In genomic region chr19:27427865-27428264, GRCm38 (mm10) we compare ENCODE assay signal across 23 mouse cellular contexts. TPM values are rescaled to one million over a fixed set of nuclear protein-coding genes. Genes with fewer than 3 reads are reported as not detected.
A peak's percentile ranks its signal among the peaks of the same experiment; 100 is the strongest.
DNase-seq lines count a peak whose midpoint lies in the region; ATAC-seq and TF ChIP-seq lines count a peak whose summit lies in the region.
"Had no signal": no experiment of that assay in that cellular context is flagged by ENCODE, and none has a peak within 500 bp of the region (broad histone marks: within the 10 kb centered on the region; RNA-seq: fewer than 3 reads in every experiment).

No protein-coding gene starts in this region.

- 0 out of 2 replicates have a peak overlapping the region, but pooled peaks have one; percentile 88 for H3K4me3 ChIP-seq in hindbrain, embryonic 10.5 days
- H3K4me3 ChIP-seq in hindbrain, embryonic 11.5 days (ENCODE audit: low read depth, low read length), result no peak overlapping the region
- no peak overlapping the region for H3K4me3 ChIP-seq in lung, postnatal 0 days (ENCODE audit: low read depth, low read length)
- H3K4me3 ChIP-seq in G1E (ENCODE audit: low read depth, low read length), result peak overlapping the region; percentile 36; the same call in 1 of the 2 replicates
- H3K4me3 ChIP-seq in liver, embryonic 12.5 days, result no peak overlapping the region
- no peak overlapping the region for H3K4me3 ChIP-seq in intestine, embryonic 15.5 days (replicated peaks)
- H3K4me3 ChIP-seq: layer of hippocampus, adult 2 months had no signal

- WGBS in hindbrain, embryonic 10.5 days, result 85% methylated on average over 2 of the region's 2 CpGs
- WGBS in hindbrain, embryonic 11.5 days, result 80% methylated on average over 2 of the region's 2 CpGs
- WGBS in lung, postnatal 0 days, result 64% methylated on average over 2 of the region's 2 CpGs
- 76% methylated on average over 2 of the region's 2 CpGs for WGBS in liver, embryonic 12.5 days (ENCODE audit: insufficient replicate concordance)
- WGBS in intestine, embryonic 15.5 days, result 78% methylated on average over 2 of the region's 2 CpGs

- H3K36me3 ChIP-seq in hindbrain, embryonic 10.5 days, result peaks cover 33% of the 10 kb centered on the region
- H3K36me3 ChIP-seq in hindbrain, embryonic 11.5 days (ENCODE audit: control insufficient read depth, insufficient read depth, low read length), result no peaks in the 10 kb centered on the region
- H3K36me3 ChIP-seq in lung, postnatal 0 days (ENCODE audit: insufficient read depth, low read length), result 0 out of 2 replicates have a peak, but pooled peaks cover 8% of the 10 kb centered on the region
- peaks cover 45% of the 10 kb centered on the region for H3K36me3 ChIP-seq in G1E (replicated peaks)
- peaks cover 42% of the 10 kb centered on the region for H3K36me3 ChIP-seq in liver, embryonic 12.5 days
- H3K36me3 ChIP-seq in intestine, embryonic 15.5 days, result 0 out of 2 replicates have a peak, but pooled peaks cover 8% of the 10 kb centered on the region

- no peak overlapping the region for H3K27ac ChIP-seq in hindbrain, embryonic 10.5 days
- H3K27ac ChIP-seq in hindbrain, embryonic 11.5 days (ENCODE audit: low read depth, low read length), result no peak overlapping the region
- H3K27ac ChIP-seq in lung, postnatal 0 days (ENCODE audit: low read length), result no peak overlapping the region
- H3K27ac ChIP-seq in liver, embryonic 12.5 days, result no peak overlapping the region
- H3K27ac ChIP-seq in intestine, embryonic 15.5 days, result no peak overlapping the region
- H3K27ac ChIP-seq: forebrain, embryonic 13.5 days; heart, embryonic 15.5 days; hindbrain, postnatal 0 days; layer of hippocampus, adult 2 months; neural tube, embryonic 12.5 days had no signal

- no peak overlapping the region for H3K9ac ChIP-seq in hindbrain, embryonic 11.5 days (ENCODE audit: low read depth, low read length)
- no peak overlapping the region for H3K9ac ChIP-seq in lung, postnatal 0 days (replicated peaks; ENCODE audit: low read depth)
- H3K9ac ChIP-seq in liver, embryonic 12.5 days, result no peak overlapping the region
- H3K9ac ChIP-seq in intestine, embryonic 15.5 days, result no peak overlapping the region
- H3K9ac ChIP-seq: heart, embryonic 15.5 days had no signal

- TF ChIP-seq EP300 in lung, postnatal 0 days (IDR thresholded peaks at IDR 0.05), result peak; percentile 75

- no peaks in the 10 kb centered on the region for H3K27me3 ChIP-seq in hindbrain, embryonic 10.5 days (ENCODE audit: insufficient read depth, poor library complexity, severe bottlenecking)
- H3K27me3 ChIP-seq in hindbrain, embryonic 11.5 days (ENCODE audit: control insufficient read depth, insufficient read depth, low read length), result no peaks in the 10 kb centered on the region
- H3K27me3 ChIP-seq in lung, postnatal 0 days (replicated peaks; ENCODE audit: insufficient read depth, low read length), result no peaks in the 10 kb centered on the region
- H3K27me3 ChIP-seq in G1E (ENCODE audit: insufficient read depth, low read length), result no peaks in the 10 kb centered on the region
- H3K27me3 ChIP-seq in liver, embryonic 12.5 days (replicated peaks), result no peaks in the 10 kb centered on the region
- H3K27me3 ChIP-seq in intestine, embryonic 15.5 days (replicated peaks), result no peaks in the 10 kb centered on the region
- H3K27me3 ChIP-seq: forebrain, embryonic 13.5 days; heart, embryonic 15.5 days; neural tube, embryonic 12.5 days had no signal

- DNase-seq in hindbrain, embryonic 10.5 days (ENCODE audit: low spot score), result no peak
- no peak for DNase-seq in hindbrain, embryonic 11.5 days (ENCODE audit: low spot score)
- DNase-seq in lung, postnatal 0 days (ENCODE audit: low spot score), result peak; percentile 63
- no peak for DNase-seq in lung, adult 18-20 months
- no peak for DNase-seq in G1E (ENCODE audit: low spot score)
- no peak for DNase-seq in layer of hippocampus, adult 9-11 months
- DNase-seq: adrenal gland, postnatal 14 days; B cell, adult 2 months; cerebellum, adult 2 months; cerebellum, postnatal 36 days; heart, postnatal 4 days; kidney, adult 11 months; kidney, postnatal 10 days; left cerebral cortex, postnatal 4 days; thymus, postnatal 14 days had no signal

- no peaks in the 10 kb centered on the region for H3K9me3 ChIP-seq in hindbrain, embryonic 10.5 days
- H3K9me3 ChIP-seq in hindbrain, embryonic 11.5 days (ENCODE audit: control insufficient read depth, low read length), result no peaks in the 10 kb centered on the region
- H3K9me3 ChIP-seq in lung, postnatal 0 days (ENCODE audit: low read length), result no peaks in the 10 kb centered on the region
- H3K9me3 ChIP-seq in G1E (replicated peaks), result no peaks in the 10 kb centered on the region
- H3K9me3 ChIP-seq in liver, embryonic 12.5 days (replicated peaks), result no peaks in the 10 kb centered on the region
- H3K9me3 ChIP-seq in intestine, embryonic 15.5 days, result no peaks in the 10 kb centered on the region
- H3K9me3 ChIP-seq: forebrain, embryonic 13.5 days; heart, embryonic 15.5 days; neural tube, embryonic 12.5 days had no signal

- H3K4me2 ChIP-seq in hindbrain, embryonic 11.5 days (replicated peaks; ENCODE audit: low read depth, low read length), result no peak overlapping the region
- H3K4me2 ChIP-seq in lung, postnatal 0 days (replicated peaks; ENCODE audit: low read depth, low read length), result no peak overlapping the region
- peak overlapping the region; percentile 77 for H3K4me2 ChIP-seq in liver, embryonic 12.5 days
- H3K4me2 ChIP-seq in intestine, embryonic 15.5 days (replicated peaks), result no peak overlapping the region

- peaks cover 22% of the 10 kb centered on the region for H3K4me1 ChIP-seq in hindbrain, embryonic 10.5 days (replicated peaks)
- 0 out of 2 replicates have a peak, but pooled peaks cover 2% of the 10 kb centered on the region for H3K4me1 ChIP-seq in hindbrain, embryonic 11.5 days (replicated peaks; ENCODE audit: control insufficient read depth, insufficient read depth, low read length)
- H3K4me1 ChIP-seq in lung, postnatal 0 days (ENCODE audit: insufficient read depth, low read depth, low read length), result peaks cover 12% of the 10 kb centered on the region; the same call in 1 of the 2 replicates
- peaks cover 29% of the 10 kb centered on the region for H3K4me1 ChIP-seq in G1E (ENCODE audit: insufficient read depth, low read depth, low read length)
- peaks cover 34% of the 10 kb centered on the region for H3K4me1 ChIP-seq in liver, embryonic 12.5 days
- peaks cover 4% of the 10 kb centered on the region; the same call in 1 of the 2 replicates for H3K4me1 ChIP-seq in intestine, embryonic 15.5 days (replicated peaks)

- ATAC-seq in hindbrain, embryonic 11.5 days (ENCODE audit: low FRiP score), result no peak
- no peak for ATAC-seq in lung, postnatal 0 days
- no peak for ATAC-seq in G1E (ENCODE audit: extremely low read depth, insufficient number of reproducible peaks, low FRiP score, poor library complexity, severe bottlenecking)
- no peak for ATAC-seq in liver, embryonic 12.5 days
- no peak for ATAC-seq in intestine, embryonic 15.5 days
- ATAC-seq: activated CD4-positive, CD25-positive, alpha-beta regulatory T cell, adult 4 months; forebrain, embryonic 13.5 days; hindbrain, postnatal 0 days had no signal

- TF ChIP-seq CTCF in lung, postnatal 0 days (IDR thresholded peaks at IDR 0.05), result no peak
- TF ChIP-seq CTCF in G1E (IDR thresholded peaks at IDR 0.05; ENCODE audit: low read depth, low read length), result no peak

RNA-seq across cellular contexts. Expression of gene Pum3, which starts 1.8 kb away (rescaled TPM):
- 56.0 and 79.4 TPM in 2 replicates for polyA plus RNA-seq in hindbrain, embryonic 10.5 days (2016; fragmentation: Nextera tagmentation; extraction: Ambion mirVana)
- polyA plus RNA-seq in hindbrain, embryonic 11.5 days (2014; fragmentation: Nextera tagmentation; extraction: Ambion mirVana), result 78.3 and 81.3 TPM in 2 replicates
- polyA plus RNA-seq in lung, postnatal 0 days (2015; fragmentation: Nextera tagmentation; extraction: Ambion mirVana), result 41.1 and 47.9 TPM in 2 replicates
- total RNA-seq in G1E (2014; fragmentation: Nextera tagmentation) (221 and 257 TPM in 2 replicates), G1E (2017) (93.2 and 122 TPM in 2 replicates)
- 52.4 and 54.4 TPM in 2 replicates for polyA plus RNA-seq in G1E (2012)
- polyA plus RNA-seq in liver, embryonic 12.5 days (2016; fragmentation: Nextera tagmentation; extraction: Ambion mirVana), result 74.3 and 83.1 TPM in 2 replicates
- 64.1 and 81.4 TPM in 2 replicates for polyA plus RNA-seq in intestine, embryonic 15.5 days (2015; fragmentation: Nextera tagmentation; extraction: Ambion mirVana)

Comparison
In these comparisons a context has a peak if more than half of its experiments do, and no peak if none do; other contexts are left out.
1. H3K4me3 ChIP-seq: peak in hindbrain, embryonic 10.5 days (single experiment) and G1E (single experiment); none in hindbrain, embryonic 11.5 days (single experiment), lung, postnatal 0 days (single experiment), liver, embryonic 12.5 days (single experiment) and intestine, embryonic 15.5 days (single experiment).